Mouse (Mus musculus) frontal cortex, postnatal 25 days (tissue): Measurements from ENCODE around the gene Pum2.
"Not testable (repeated sequence)": the region's sequence is repeated elsewhere in the genome, so short reads cannot be mapped to it uniquely, and the experiment has no call there.

Experiments used
- DNase-seq, 2 experiments: peaks; one replicate each; pipeline ENCODE4 v3.0.0; 2022; ENCODE audit warnings: low spot score in 2 of 2

The Pum2 gene

GRCm38 (mm10) chr12:8673974-8674306, at the start of gene Pum2:
TSS of gene Pum2 (plus strand) at chr12:8674134.
- peak; percentile 83 for DNase-seq

GRCm38 (mm10) chr12:8629537-8629936, 44.4 kb upstream of the Pum2 start:
- no peak for DNase-seq

- no peak for DNase-seq
Observed at GRCm38 (mm10) chr12:8631691-8632090, 42.2 kb upstream of the Pum2 start.

GRCm38 (mm10) chr12:8632737-8633365, 41.1 kb upstream of the Pum2 start:
- DNase-seq = no peak

- no peak for DNase-seq
Observed at GRCm38 (mm10) chr12:8634306-8634705, 39.6 kb upstream of the Pum2 start.

GRCm38 (mm10) chr12:8635546-8635945, 38.4 kb upstream of the Pum2 start:
- no peak for DNase-seq

- DNase-seq = no peak
Observed at GRCm38 (mm10) chr12:8636945-8637344, 37.0 kb upstream of the Pum2 start.

GRCm38 (mm10) chr12:8638411-8639087, 35.4 kb upstream of the Pum2 start:
- peak; percentile 55 to 59 for DNase-seq

- not testable (repeated sequence) for DNase-seq
Observed at GRCm38 (mm10) chr12:8640186-8640585, 33.7 kb upstream of the Pum2 start.

- peak; percentile 100 for DNase-seq
Observed at GRCm38 (mm10) chr12:8640711-8641424, 33.1 kb upstream of the Pum2 start.

GRCm38 (mm10) chr12:8641425-8641735, 32.6 kb upstream of the Pum2 start:
- DNase-seq = no peak

GRCm38 (mm10) chr12:8648211-8648610, 25.7 kb upstream of the Pum2 start:
- not testable (repeated sequence) for DNase-seq

- not testable (repeated sequence) for DNase-seq
Observed at GRCm38 (mm10) chr12:8650027-8650426, 23.9 kb upstream of the Pum2 start.

GRCm38 (mm10) chr12:8656596-8656995, 17.3 kb upstream of the Pum2 start:
- no peak for DNase-seq

GRCm38 (mm10) chr12:8657116-8657515, 16.8 kb upstream of the Pum2 start:
- no peak for DNase-seq

- no peak for DNase-seq
Observed at GRCm38 (mm10) chr12:8657629-8658366, 16.1 kb upstream of the Pum2 start.

- DNase-seq = no peak
Observed at GRCm38 (mm10) chr12:8659406-8660279, 14.3 kb upstream of the Pum2 start.

- DNase-seq = no peak
Observed at GRCm38 (mm10) chr12:8661747-8662146, 12.2 kb upstream of the Pum2 start.

GRCm38 (mm10) chr12:8662175-8662574, 11.8 kb upstream of the Pum2 start:
- DNase-seq = no peak

- DNase-seq = no peak
Observed at GRCm38 (mm10) chr12:8662721-8663120, 11.2 kb upstream of the Pum2 start.

- DNase-seq = no peak
Observed at GRCm38 (mm10) chr12:8667473-8668255, 6.3 kb upstream of the Pum2 start.
